Mouse (Mus musculus): ENCODE measurements around the gene Npb.

Npb gene

GRCm38 (mm10) chr11:120632559-120633519 is 24.6 kb downstream of the Npb start:
- DNase-seq (ENCODE audit: low spot score) = no peak

GRCm38 (mm10) chr11:120633520-120634343 is 25.5 kb downstream of the Npb start, which contains the start of gene Mafg:
TSS of gene Mafg (minus strand) at chr11:120633600.
- DNase-seq (ENCODE audit: low spot score) = peak; percentile 68

GRCm38 (mm10) chr11:120634810-120635209 is 26.5 kb downstream of the Npb start:
- no peak for DNase-seq (ENCODE audit: low spot score)

- DNase-seq (ENCODE audit: low spot score) = no peak
Measured at GRCm38 (mm10) chr11:120641255-120641654, 33.0 kb downstream of the Npb start.

- no peak for DNase-seq (ENCODE audit: low spot score)
Measured at GRCm38 (mm10) chr11:120641869-120642268, 33.6 kb downstream of the Npb start.

- DNase-seq (ENCODE audit: low spot score) = no peak
Measured at GRCm38 (mm10) chr11:120642939-120643600, 34.8 kb downstream of the Npb start.

- peak; percentile 77 for DNase-seq (ENCODE audit: low spot score)
Measured at GRCm38 (mm10) chr11:120643601-120643987, 35.3 kb downstream of the Npb start, which contains the start of gene Pycr1. TSS of gene Pycr1 (minus strand) at chr11:120643769.

- DNase-seq (ENCODE audit: low spot score) = no peak
Measured at GRCm38 (mm10) chr11:120647047-120647830, 39.0 kb downstream of the Npb start.

GRCm38 (mm10) chr11:120648001-120648476 is 39.8 kb downstream of the Npb start, which contains the start of gene Myadml2:
TSS of gene Myadml2 (minus strand) at chr11:120648158.
- DNase-seq (ENCODE audit: low spot score) = no peak

GRCm38 (mm10) chr11:120651872-120652271 is 43.6 kb downstream of the Npb start:
- no peak for DNase-seq (ENCODE audit: low spot score)

- no peak for DNase-seq (ENCODE audit: low spot score)
Measured at GRCm38 (mm10) chr11:120654741-120655140, 46.5 kb downstream of the Npb start.

GRCm38 (mm10) chr11:120657301-120657700 is 49.0 kb downstream of the Npb start:
- no peak for DNase-seq (ENCODE audit: low spot score)
